Mouse (Mus musculus) hindbrain, embryonic 12.5 days (tissue): ENCODE data around the gene Ephb4. TPM values are rescaled to one million over a fixed set of nuclear protein-coding genes. Genes with fewer than 3 reads are reported as not detected.

Experiments
- ATAC-seq: fragments of 200-750 bp; cut with Nextera tagmentation; 2 replicates; pipeline ENCODE4 v1.8.0; 2017; ENCODE audit warnings: moderate TSS enrichment; ENCODE audit not compliant: low FRiP score
- H3K27ac ChIP-seq: fragments of 300-500 bp; sonication (generic); 2 replicates; pipeline ENCODE4 v1.5.1; 2016; ENCODE audit warnings: mild to moderate bottlenecking
- H3K27me3 ChIP-seq: fragments of 300-500 bp; sonication (generic); 2 replicates; pipeline ENCODE4 v1.6.1; 2016; ENCODE audit warnings: mild to moderate bottlenecking
- H3K36me3 ChIP-seq: fragments of 300-500 bp; sonication (generic); 2 replicates; pipeline ENCODE4 v1.6.1; 2016; ENCODE audit warnings: mild to moderate bottlenecking
- H3K4me1 ChIP-seq: fragments of 300-500 bp; sonication (generic); 2 replicates; pipeline ENCODE4 v1.6.1; 2016
- H3K4me2 ChIP-seq: fragments of 300-500 bp; sonication (generic); replicated peaks from 2 replicates; pipeline ENCODE4 v1.6.1; 2016; ENCODE audit warnings: mild to moderate bottlenecking
- H3K4me3 ChIP-seq: fragments of 300-500 bp; sonication (generic); 2 replicates; pipeline ENCODE4 v1.5.1; 2016; ENCODE audit warnings: mild to moderate bottlenecking
- H3K9ac ChIP-seq: fragments of 300-500 bp; sonication (generic); 2 replicates; pipeline ENCODE4 v1.6.1; 2016; ENCODE audit warnings: mild to moderate bottlenecking, moderate library complexity
- H3K9me3 ChIP-seq: fragments of 300-500 bp; sonication (generic); replicated peaks from 2 replicates; pipeline ENCODE4 v1.6.1; 2016; ENCODE audit warnings: mild to moderate bottlenecking
- WGBS: fragments of 180-500 bp; shearing (Covaris S2); methylation state at CpG from one replicate; pipeline ENCODE4 v1.1.7; 2016; 5-methylcytosine and 5-hydroxymethylcytosine counted together
- polyA plus RNA-seq: library from polyadenylated mRNA; unstranded; fragments of >200 nt; fragmentation: Nextera tagmentation; extraction: Ambion mirVana; gene quantifications from 2 replicates; pipeline ENCODE4 v1.2.1, GENCODE M21; 2016

Ephb4 gene
- polyA plus RNA-seq, 1 experiment from 2014 or later, result 40.9 TPM

DNA sequence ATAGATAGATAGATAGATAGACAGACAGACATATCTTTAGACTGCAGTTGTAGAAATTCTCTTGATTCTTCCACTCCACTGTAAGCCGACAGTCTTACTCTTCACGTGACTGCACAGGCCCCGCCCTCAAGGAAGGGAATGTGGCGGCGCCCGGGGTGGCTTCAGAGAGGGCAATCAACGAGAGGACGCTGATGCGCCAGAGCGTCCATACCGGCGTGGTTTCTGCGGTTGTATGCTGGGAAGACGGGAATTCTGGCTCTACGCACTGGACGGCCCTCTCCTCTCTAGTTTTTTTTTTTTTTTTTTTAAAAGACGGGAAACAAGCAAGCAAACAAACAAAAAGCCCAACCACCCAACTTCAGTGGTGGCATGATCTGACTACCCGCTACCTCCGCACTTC is 11.7 kb upstream of the Ephb4 start:
- Histone ChIP-seq H3K4me2 (peak overlapping the region; percentile 83), H3K4me1 (peaks cover 14% of the 10 kb centered on the region), H3K4me3 (peak overlapping the region; percentile 37), H3K9ac (peak overlapping the region; percentile 68), H3K36me3 (no peaks in the 10 kb centered on the region), H3K27ac (peak overlapping the region; percentile 80), H3K27me3 (no peaks in the 10 kb centered on the region), H3K9me3 (no peaks in the 10 kb centered on the region)
- peak; percentile 83 for ATAC-seq
- 0% methylated on average over 19 of the region's 19 CpGs for WGBS

GRCm38 (mm10) chr5:137338663-137339289 is 11.1 kb upstream of the Ephb4 start:
- H3K27ac ChIP-seq, result peak overlapping the region; percentile 80
- peak; percentile 30 for ATAC-seq

GRCm38 (mm10) chr5:137339290-137339979 is 10.5 kb upstream of the Ephb4 start:
- ATAC-seq, result peak; percentile 55
- peak overlapping the region; percentile 83 for H3K4me2 ChIP-seq
- H3K27ac ChIP-seq, result peak overlapping the region; percentile 80
- peak overlapping the region; percentile 68 for H3K9ac ChIP-seq
- no peaks in the 10 kb centered on the region; the same call in 1 of the 2 replicates for H3K9me3 ChIP-seq
- H3K4me1 ChIP-seq, result peaks cover 14% of the 10 kb centered on the region
- 9% methylated on average over 21 of the region's 22 CpGs for WGBS
- no peaks in the 10 kb centered on the region for H3K36me3 ChIP-seq
- peak overlapping the region; percentile 37 for H3K4me3 ChIP-seq
- H3K27me3 ChIP-seq, result no peaks in the 10 kb centered on the region

More at GRCm38 (mm10) chr5:137338663-137339289, 11.1 kb upstream of the Ephb4 start:
- Histone ChIP-seq H3K4me3 (peak overlapping the region; percentile 37), H3K9me3 (no peaks in the 10 kb centered on the region; the same call in 1 of the 2 replicates), H3K4me1 (peaks cover 14% of the 10 kb centered on the region), H3K36me3 (no peaks in the 10 kb centered on the region), H3K27me3 (no peaks in the 10 kb centered on the region), H3K4me2 (peak overlapping the region; percentile 83), H3K9ac (peak overlapping the region; percentile 68)
- WGBS, result 2% methylated on average over 11 of the region's 11 CpGs

DNA sequence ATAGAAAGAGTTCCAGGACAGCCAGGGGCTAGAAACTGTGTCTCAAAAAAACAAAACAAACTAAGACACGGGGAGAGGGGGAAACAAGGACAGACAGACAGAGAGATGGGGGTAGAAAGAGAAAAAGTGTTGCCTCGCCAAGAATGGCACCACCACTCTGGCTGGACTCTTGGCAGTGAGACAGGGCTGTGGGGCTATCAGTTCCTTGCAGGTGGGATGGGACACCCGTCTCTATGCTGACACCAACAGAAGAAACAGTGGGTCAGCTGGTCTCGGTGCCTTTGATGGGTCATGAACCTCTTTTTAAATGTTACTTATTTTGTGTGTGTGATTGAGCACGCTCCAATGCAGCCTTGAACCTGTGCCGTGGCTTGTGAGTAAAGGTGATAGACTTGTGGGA is 9.7 kb upstream of the Ephb4 start:
- Histone ChIP-seq H3K27ac (peak overlapping the region; percentile 80; the same call in 1 of the 2 replicates), H3K4me2 (peak overlapping the region; percentile 83; the same call in 1 of the 2 replicates), H3K27me3 (no peaks in the 10 kb centered on the region), H3K36me3 (no peaks in the 10 kb centered on the region), H3K9ac (0 out of 2 replicates have a peak overlapping the region, but pooled peaks have one; percentile 68), H3K4me3 (no peak overlapping the region; the same call in 1 of the 2 replicates), H3K9me3 (no peaks in the 10 kb centered on the region; the same call in 1 of the 2 replicates), H3K4me1 (peaks cover 14% of the 10 kb centered on the region)
- ATAC-seq, result no peak
- 80% methylated on average over 6 of the region's 6 CpGs for WGBS

DNA sequence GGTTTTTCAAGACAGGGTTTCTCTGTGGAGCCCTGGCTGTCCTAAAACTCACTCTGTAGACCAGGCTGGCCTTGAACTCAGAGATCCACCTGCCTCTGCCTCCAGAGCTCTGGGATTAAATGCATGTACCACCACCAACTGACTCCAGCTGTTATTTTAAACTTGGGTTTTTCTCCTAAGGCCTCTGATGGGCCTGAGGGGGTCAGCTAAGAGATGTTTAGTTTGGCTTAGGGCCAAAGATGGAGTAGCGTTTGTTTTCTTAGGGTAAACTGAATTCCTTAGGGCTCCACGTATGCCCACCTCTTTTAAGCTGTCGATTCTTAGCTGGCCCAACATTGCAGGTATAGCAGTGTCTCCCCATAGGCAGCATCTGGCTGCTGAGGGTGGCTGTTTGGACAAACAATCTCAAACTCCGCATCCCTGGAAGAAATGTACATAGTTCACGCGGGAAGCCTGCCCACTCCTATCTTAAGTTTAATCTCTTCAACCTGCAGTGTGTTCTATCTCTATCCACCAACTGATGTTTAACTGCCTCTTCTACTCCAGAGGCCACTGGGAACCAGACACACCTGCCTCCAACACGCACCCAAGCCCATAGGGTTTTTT is 7.4 kb upstream of the Ephb4 start:
- H3K4me2 ChIP-seq, result no peak overlapping the region
- H3K27me3 ChIP-seq, result no peaks in the 10 kb centered on the region
- peaks cover 18% of the 10 kb centered on the region for H3K4me1 ChIP-seq
- H3K9me3 ChIP-seq, result no peaks in the 10 kb centered on the region; the same call in 1 of the 2 replicates
- 79% methylated on average over 7 of the region's 7 CpGs for WGBS
- H3K36me3 ChIP-seq, result no peaks in the 10 kb centered on the region
- H3K27ac ChIP-seq, result no peak overlapping the region
- no peak overlapping the region for H3K4me3 ChIP-seq
- no peak overlapping the region for H3K9ac ChIP-seq
- ATAC-seq, result no peak

DNA sequence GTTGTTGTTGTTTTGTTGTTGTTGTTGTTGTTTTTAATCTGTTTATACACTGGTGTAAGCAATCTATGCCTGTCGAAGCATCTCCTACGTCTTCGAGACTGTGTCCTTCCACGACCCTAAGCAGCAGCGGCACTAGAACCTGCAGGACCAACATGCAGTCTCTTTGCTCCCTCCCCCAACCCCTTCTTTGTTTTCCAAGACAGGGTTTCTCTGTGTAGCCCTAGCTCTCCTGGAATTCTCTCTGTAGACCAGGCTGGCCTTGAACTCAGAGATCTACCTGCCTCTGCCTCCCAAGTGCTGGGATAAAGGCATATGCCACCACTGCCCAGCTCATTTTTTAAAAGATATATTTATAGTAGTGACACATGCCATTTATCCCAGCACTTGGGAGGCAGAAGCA is 6.5 kb upstream of the Ephb4 start:
- Histone ChIP-seq H3K4me2 (no peak overlapping the region), H3K4me1 (peaks cover 26% of the 10 kb centered on the region), H3K27ac (no peak overlapping the region), H3K9me3 (no peaks in the 10 kb centered on the region; the same call in 1 of the 2 replicates), H3K4me3 (no peak overlapping the region), H3K27me3 (no peaks in the 10 kb centered on the region), H3K36me3 (no peaks in the 10 kb centered on the region), H3K9ac (no peak overlapping the region)
- no peak for ATAC-seq
- 95% methylated on average over 5 of the region's 5 CpGs for WGBS

GRCm38 (mm10) chr5:137343869-137344268 is 6.0 kb upstream of the Ephb4 start:
- Histone ChIP-seq H3K9me3 (no peaks in the 10 kb centered on the region; the same call in 1 of the 2 replicates), H3K4me1 (peaks cover 29% of the 10 kb centered on the region), H3K4me2 (no peak overlapping the region), H3K4me3 (no peak overlapping the region), H3K27me3 (peaks cover 3% of the 10 kb centered on the region; the same call in 1 of the 2 replicates), H3K9ac (no peak overlapping the region), H3K27ac (no peak overlapping the region), H3K36me3 (no peaks in the 10 kb centered on the region)
- no peak for ATAC-seq

- Histone ChIP-seq H3K27ac (no peak overlapping the region), H3K36me3 (no peaks in the 10 kb centered on the region), H3K4me1 (peaks cover 27% of the 10 kb centered on the region), H3K9me3 (no peaks in the 10 kb centered on the region; the same call in 1 of the 2 replicates), H3K4me2 (no peak overlapping the region), H3K9ac (0 out of 2 replicates have a peak overlapping the region, but pooled peaks have one; percentile 13), H3K4me3 (no peak overlapping the region), H3K27me3 (peaks cover 9% of the 10 kb centered on the region)
- ATAC-seq, result no peak
- 23% methylated on average over 9 of the region's 9 CpGs for WGBS
Observed at GRCm38 (mm10) chr5:137345821-137346220, 4.1 kb upstream of the Ephb4 start.

DNA sequence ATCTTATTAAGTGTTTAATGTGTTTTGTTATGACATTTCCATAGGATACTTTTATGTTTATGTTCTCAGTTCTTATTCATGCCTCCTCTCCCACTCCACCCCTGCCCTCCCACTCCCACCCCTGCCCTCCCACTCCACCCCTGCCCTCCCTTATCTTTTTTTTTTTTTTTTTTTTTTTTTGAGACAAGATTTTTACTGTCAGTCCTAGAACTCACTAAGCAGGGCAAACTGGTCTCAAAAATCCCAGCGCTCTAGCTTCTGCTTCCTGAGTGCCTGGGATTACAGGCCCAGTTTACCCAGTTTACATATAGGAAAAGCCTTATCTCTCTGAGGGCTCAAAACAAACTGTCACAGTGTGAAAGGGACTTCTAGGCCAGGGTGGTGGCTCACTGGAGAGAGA is 3.5 kb upstream of the Ephb4 start:
- H3K4me1 ChIP-seq, result peaks cover 33% of the 10 kb centered on the region
- ATAC-seq, result no peak
- WGBS, result 88% methylated on average over 1 of the region's 1 CpGs

DNA sequence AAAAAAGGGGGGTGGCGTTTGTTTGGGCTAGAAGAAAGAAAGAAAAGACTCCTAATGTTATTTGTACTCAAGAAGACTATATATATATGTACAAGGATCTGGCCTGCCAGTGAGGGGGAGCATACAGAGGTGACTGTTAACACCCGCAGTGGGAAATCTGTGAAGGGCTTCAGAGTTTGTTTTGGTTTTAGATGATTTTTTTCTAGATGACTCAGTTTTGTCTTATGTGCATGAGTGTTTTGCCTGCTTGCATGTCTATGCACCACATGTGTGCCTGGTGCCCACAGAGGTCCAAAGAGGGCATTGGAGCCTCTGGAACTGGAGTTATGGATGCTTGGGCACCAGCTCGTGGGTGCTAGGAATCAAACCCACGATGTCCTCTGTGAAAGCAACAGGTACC is 2.9 kb upstream of the Ephb4 start:
- Histone ChIP-seq H3K4me2 (no peak overlapping the region), H3K9ac (no peak overlapping the region), H3K36me3 (no peaks in the 10 kb centered on the region), H3K4me1 (peaks cover 38% of the 10 kb centered on the region), H3K27ac (no peak overlapping the region), H3K4me3 (no peak overlapping the region), H3K9me3 (no peaks in the 10 kb centered on the region; the same call in 1 of the 2 replicates), H3K27me3 (peaks cover 9% of the 10 kb centered on the region)
- ATAC-seq, result no peak
- 93% methylated on average over 4 of the region's 4 CpGs for WGBS

More for the DNA sequence above, 3.5 kb upstream of the Ephb4 start:
- Histone ChIP-seq H3K27me3 (peaks cover 9% of the 10 kb centered on the region), H3K36me3 (no peaks in the 10 kb centered on the region), H3K27ac (no peak overlapping the region), H3K4me2 (no peak overlapping the region), H3K9ac (0 out of 2 replicates have a peak overlapping the region, but pooled peaks have one; percentile 13), H3K9me3 (no peaks in the 10 kb centered on the region; the same call in 1 of the 2 replicates), H3K4me3 (no peak overlapping the region)

DNA sequence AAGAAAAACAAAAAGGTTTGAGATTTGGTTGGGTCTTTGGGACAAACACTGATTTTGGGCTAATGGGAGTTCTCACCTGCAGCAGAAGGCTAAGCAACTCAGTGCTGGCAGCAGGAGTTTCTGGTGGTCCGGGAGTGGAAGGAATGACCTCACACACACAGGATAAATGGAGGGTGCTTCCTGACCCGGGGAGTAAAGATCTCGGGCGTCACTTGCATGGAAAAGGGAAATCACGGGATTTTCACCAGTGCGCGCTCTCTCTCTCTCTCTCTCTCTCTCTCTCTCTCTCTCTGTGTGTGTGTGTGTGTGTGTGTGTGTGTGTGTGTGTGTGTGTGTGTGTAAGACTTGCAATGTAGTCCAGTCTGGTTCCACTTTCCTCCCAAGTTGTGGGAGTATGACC is 2.1 kb upstream of the Ephb4 start:
- H3K4me1 ChIP-seq, result peaks cover 46% of the 10 kb centered on the region
- no peaks in the 10 kb centered on the region; the same call in 1 of the 2 replicates for H3K9me3 ChIP-seq
- no peak overlapping the region for H3K4me3 ChIP-seq
- ATAC-seq, result no peak
- H3K27me3 ChIP-seq, result peaks cover 9% of the 10 kb centered on the region
- no peak overlapping the region for H3K27ac ChIP-seq
- H3K36me3 ChIP-seq, result no peaks in the 10 kb centered on the region
- H3K9ac ChIP-seq, result 0 out of 2 replicates have a peak overlapping the region, but pooled peaks have one; percentile 87
- H3K4me2 ChIP-seq, result peak overlapping the region; percentile 85
- 34% methylated on average over 7 of the region's 7 CpGs for WGBS
